Mouse (Mus musculus): Measurements from ENCODE around the gene Polr1d.
A peak's percentile ranks its signal among the peaks of the same experiment; 100 is the strongest.

Gene Polr1d

GRCm38 (mm10) chr5:147076799-147077165 is at the start of gene Polr1d:
Gene Polr1d, plus strand, starts transcription at chr5:147077050.
- no peak for DNase-seq

GRCm38 (mm10) chr5:147031281-147031680 is 45.6 kb upstream of the Polr1d start:
- DNase-seq: no peak

GRCm38 (mm10) chr5:147033155-147033554 is 43.7 kb upstream of the Polr1d start:
- DNase-seq: no peak

- peak in 1 of 2 experiments; percentile 33 for DNase-seq
Measured at GRCm38 (mm10) chr5:147034283-147034682, 42.6 kb upstream of the Polr1d start.

GRCm38 (mm10) chr5:147035301-147035700 is 41.5 kb upstream of the Polr1d start:
- no peak for DNase-seq

GRCm38 (mm10) chr5:147036028-147036427 is 40.8 kb upstream of the Polr1d start:
- DNase-seq: peak in 1 of 2 experiments; percentile 52

- DNase-seq: no peak
Measured at GRCm38 (mm10) chr5:147036661-147037060, 40.2 kb upstream of the Polr1d start.

GRCm38 (mm10) chr5:147037601-147038000 is 39.2 kb upstream of the Polr1d start:
- no peak for DNase-seq

- no peak for DNase-seq
Measured at GRCm38 (mm10) chr5:147039394-147039793, 37.5 kb upstream of the Polr1d start.

- no peak for DNase-seq
Measured at GRCm38 (mm10) chr5:147041965-147042937, 34.6 kb upstream of the Polr1d start.

GRCm38 (mm10) chr5:147043240-147043844 is 33.5 kb upstream of the Polr1d start:
- DNase-seq: no peak

- no peak for DNase-seq
Measured at GRCm38 (mm10) chr5:147045311-147045710, 31.5 kb upstream of the Polr1d start.

GRCm38 (mm10) chr5:147045929-147046328 is 30.9 kb upstream of the Polr1d start:
- DNase-seq: no peak

GRCm38 (mm10) chr5:147049544-147050209 is 27.2 kb upstream of the Polr1d start:
- DNase-seq: no peak

GRCm38 (mm10) chr5:147050816-147051499 is 25.9 kb upstream of the Polr1d start:
- DNase-seq: no peak

GRCm38 (mm10) chr5:147051500-147052308 is 25.1 kb upstream of the Polr1d start:
- DNase-seq: no peak

GRCm38 (mm10) chr5:147052309-147052558 is 24.6 kb upstream of the Polr1d start:
- no peak for DNase-seq

- no peak for DNase-seq
Measured at GRCm38 (mm10) chr5:147053071-147053470, 23.8 kb upstream of the Polr1d start.

GRCm38 (mm10) chr5:147053481-147053880 is 23.4 kb upstream of the Polr1d start:
- DNase-seq: no peak

GRCm38 (mm10) chr5:147054328-147054727 is 22.5 kb upstream of the Polr1d start:
- no peak for DNase-seq

- DNase-seq: no peak
Measured at GRCm38 (mm10) chr5:147054747-147055270, 22.0 kb upstream of the Polr1d start.

Measured in kidney, postnatal 4 days (tissue).